Mouse (Mus musculus) heart, postnatal 0 days (tissue): ENCODE measurements at regions not wholly inside any gene's neighbourhood (a gene's known extent, or its start where the extent isn't known, plus 50 kb on each side); places are given as distances from the start of the nearest gene placed in this dataset.

Experiments
- CTCF ChIP-seq: IDR thresholded peaks from 2 replicates; pipeline ENCODE4 v1.5.1; 2016; ENCODE audit warnings: antibody characterized with exemption, control low read depth, low read depth
- EP300 ChIP-seq: IDR thresholded peaks from 2 replicates; pipeline ENCODE4 v1.6.1; 2016; ENCODE audit warnings: antibody characterized with exemption, low read depth

GRCm38 (mm10) chr6:101534214-101535052 is 156.7 kb upstream of the Pdzrn3 start:
- TF ChIP-seq CTCF (peak; percentile 82), EP300 (no peak)
